Mouse (Mus musculus) lung, postnatal 0 days (tissue): ENCODE data around the gene Rundc3a.

Source experiments
- CTCF ChIP-seq: IDR thresholded peaks from 2 replicates; pipeline ENCODE4 v1.5.1; 2016; ENCODE audit warnings: antibody characterized with exemption, mild to moderate bottlenecking
- EP300 ChIP-seq: IDR thresholded peaks from 2 replicates; pipeline ENCODE4 v1.6.1; 2016; ENCODE audit warnings: antibody characterized with exemption, mild to moderate bottlenecking, control low read depth

- no peak for TF ChIP-seq CTCF
- TF ChIP-seq EP300, result no peak
Observed at GRCm38 (mm10) chr11:102424666-102425065, 31.5 kb downstream of the Rundc3a start.
